Mouse (Mus musculus) cerebellum, postnatal 25 days (tissue): ENCODE results near the gene Ufc1.

Source experiments
- DNase-seq, 2 experiments: peaks; one replicate each; pipeline ENCODE4 v3.0.0; 2021; ENCODE audit warnings: mixed read lengths in 2 of 2

The Ufc1 gene

DNA sequence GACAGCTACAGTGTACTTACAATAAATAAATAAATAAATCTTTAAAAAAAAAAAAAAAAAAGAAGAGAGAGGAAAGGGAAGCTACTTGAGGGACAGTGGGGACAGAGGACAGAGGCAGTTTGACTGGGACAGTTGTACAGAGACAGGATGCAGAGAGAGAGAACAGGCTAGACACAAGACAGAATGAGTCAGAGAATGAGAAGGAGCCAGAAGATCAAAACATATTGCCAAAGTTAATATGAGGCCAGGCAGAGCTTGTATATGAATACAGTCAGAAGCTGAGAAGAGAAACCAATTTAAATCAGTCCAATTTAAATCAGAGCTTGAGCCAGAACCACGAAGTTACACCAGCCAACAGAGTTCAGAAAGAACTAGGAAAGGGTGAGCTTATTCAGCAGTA is 26.5 kb downstream of the Ufc1 start:
- no peak for DNase-seq

DNA sequence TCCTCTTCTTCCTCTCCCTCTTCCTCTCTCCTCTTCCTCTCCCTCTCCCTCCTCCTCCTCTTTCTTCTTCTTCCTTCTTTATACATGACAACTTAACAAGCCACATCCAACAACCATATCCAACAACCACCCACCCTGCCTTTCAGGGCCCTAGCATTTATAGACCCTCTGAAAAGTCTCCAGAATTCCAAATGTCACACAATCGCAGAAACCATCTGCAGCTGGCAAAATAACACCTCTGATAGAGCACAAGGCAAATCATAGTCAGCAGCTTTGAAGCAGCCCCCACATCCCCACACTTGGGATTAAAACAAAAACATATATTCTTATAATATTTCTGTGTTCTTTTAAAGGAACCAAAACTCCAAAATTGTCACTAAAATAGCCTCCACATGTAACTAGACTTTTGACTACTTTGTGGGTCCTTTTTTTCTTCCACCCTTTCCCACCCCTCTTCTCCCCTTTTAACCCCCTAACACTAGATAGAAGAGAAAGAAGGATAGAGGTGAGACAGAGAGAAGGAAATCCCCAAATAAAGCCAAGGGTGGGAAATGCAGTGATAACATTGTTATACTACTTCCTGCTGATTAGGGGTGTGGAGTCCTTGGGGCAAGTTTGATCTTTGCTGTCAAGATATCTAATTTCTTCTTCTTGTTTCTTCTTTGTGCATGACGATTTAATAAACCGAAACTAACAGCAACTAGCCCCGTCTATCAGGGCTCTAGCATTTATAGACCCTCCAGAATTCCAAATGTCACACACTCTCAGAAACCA is 28.7 kb downstream of the Ufc1 start:
- no peak for DNase-seq

DNA sequence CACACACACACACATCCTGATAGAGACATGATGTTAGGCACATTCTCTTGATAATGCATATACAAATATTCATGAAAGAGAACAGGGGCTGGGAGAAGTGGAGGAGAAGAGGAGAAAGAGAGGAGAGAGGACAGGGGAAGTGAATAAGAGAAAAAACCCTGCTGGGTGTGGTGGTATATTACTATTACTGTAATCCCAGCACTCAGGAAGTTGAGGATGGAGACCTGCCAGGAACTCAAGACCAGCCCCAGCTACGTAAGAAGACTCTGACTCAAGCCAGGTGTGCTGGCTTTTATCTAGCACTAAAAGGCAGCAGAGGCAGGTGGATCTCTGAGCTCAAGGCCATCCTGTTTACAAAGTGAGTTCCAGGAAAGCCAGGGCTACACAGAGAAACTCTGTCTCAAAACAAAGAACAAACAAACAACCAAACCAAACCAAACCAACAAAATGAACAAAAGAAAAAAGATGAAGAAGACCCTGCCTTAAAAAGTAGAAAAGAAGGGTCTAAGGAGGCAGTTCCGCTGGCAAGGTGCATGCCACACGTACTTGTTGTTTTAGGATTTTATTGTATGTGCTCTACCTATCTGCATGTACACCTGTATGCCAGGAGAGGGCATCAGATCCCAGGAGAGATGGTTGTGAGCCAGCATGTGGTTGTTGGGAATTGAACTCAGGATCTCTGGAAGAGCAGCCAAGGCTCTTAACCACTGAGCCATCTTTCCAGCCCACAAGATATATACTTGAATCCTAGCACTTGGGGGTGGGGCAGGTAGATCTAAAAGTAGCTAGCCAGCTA is 31.0 kb downstream of the Ufc1 start:
- no peak for DNase-seq

DNA sequence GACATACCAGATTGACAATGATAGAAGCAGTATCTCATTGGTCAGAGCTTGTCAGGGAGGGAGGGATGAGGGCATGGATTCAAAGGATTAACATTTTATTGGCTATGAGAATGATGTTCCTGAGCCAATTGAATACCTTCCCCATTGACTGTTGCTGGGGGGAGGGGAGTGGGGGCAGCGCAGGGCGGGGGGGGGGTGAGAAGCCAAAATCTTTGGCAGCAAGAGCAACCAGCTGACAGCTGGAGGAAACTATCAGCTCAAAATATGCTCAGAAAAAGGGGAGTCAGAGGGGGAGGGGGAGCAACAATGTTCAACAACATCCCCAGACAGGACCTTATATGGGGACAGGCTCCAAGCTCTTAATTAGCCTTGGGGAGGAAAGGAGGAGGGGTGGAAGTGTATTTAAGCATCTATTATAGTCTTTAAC is 31.6 kb downstream of the Ufc1 start:
- no peak for DNase-seq

DNA sequence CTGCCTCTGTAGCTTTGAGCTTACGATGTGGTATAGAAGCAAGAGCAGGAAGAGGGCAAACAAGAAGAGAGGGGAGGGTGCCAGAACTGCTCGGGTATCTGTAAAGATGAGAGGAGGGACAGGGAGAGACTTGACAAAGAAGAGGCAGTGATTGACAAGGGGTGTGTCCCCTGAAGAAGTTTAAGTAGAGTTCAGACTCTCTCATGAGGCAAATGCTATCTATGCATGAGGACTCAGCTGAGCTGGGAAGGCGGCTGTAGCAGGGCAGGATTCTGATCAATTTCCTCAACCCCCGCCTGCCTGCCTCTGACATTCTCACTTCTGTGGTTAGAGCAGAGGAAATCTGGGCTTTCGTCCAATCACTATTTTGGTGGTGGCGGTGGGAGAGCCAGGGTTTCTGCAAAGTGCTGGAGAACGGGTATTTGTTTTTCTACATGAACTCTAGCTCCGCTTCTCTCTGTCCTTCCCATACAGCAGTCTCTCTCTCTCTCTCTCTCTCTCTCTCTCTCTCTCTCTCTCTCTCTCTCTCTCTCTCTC is 32.2 kb downstream of the Ufc1 start:
- peak; percentile 55 to 61 for DNase-seq

DNA sequence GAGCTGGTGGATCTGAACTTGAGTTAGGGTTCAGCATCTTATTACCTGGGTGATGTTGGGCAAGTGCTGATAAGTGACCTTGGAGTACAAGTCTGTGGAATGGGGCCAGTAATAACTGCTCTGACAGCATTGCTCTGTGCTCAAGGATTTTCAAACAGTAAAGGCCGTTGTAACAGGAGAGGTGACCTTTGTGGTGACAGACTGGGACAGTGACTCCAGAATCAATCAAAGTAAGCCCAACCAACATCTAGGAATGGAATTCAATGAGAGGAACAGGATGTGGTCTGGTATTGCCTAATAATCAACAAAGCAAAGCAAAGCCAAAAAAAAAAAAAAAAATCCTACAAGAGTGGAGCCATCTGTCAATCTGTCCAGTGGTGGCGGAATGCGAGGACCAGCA is 34.5 kb downstream of the Ufc1 start:
- DNase-seq = no peak

DNA sequence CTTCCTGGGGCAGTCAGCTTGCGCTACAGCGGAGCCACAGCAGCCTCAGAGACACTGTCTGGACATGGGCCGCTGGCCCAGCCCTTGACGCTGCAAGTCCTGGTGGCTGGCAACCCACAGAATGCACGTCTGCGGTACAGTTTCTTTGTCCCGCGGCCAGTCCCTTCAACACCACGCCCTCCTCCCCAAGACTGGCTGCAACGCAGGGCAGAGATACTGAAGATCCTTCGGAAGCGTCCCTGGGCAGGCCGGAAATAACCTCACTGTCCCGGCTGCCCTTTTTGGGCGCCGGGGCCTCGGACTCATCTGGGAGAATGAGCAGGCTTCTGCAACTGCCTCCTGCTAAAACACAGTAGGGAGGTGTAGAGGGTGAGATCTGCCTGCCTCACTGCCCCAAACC is 35.9 kb downstream of the Ufc1 start:
- DNase-seq = no peak

DNA sequence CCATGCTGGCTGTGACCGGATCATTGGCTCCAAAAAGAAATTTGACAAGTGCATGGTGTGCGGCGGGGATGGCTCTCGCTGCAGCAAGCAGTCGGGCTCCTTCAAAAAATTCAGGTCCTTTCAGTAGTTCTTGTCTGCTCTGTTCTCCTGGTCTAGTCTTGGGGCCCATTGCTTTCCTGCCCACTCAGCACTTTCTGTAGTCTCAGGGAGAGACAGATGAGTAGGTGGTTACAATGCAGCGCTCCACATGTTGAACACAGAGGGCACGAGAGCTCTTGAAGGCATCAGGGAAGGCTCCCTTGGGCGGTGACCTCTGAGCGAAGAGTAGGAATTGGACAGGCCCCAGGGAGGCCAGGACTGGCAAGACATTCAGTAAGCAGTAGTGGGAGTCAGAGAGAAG is 37.0 kb downstream of the Ufc1 start:
- DNase-seq = no peak

DNA sequence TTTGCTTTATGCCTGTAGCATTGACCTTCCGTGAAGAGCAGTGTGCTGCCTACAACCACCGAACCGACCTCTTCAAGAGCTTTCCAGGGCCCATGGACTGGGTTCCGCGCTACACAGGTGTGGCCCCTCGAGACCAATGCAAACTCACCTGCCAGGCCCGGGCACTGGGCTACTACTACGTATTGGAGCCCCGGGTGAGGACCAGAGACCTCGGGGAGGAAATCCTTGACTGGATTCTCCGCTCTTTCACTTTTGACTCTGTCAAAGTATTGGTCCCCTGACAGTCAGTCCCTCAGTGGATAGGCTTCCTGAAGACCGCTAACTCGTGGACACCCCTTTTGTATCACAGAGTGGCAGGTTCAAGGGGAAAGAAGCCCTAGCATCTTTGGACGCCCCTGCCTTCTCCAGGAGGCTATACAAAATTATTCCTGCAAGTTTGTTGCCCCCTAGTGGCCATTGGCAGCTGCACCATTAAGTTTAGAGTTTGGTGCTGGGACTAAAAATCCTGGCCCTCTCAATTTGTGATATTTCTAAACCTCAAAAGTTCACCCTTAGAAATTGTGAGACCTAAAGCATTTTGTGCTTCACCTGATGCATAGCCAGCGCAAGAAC is 37.8 kb downstream of the Ufc1 start:
- DNase-seq = peak; percentile 63 to 76

DNA sequence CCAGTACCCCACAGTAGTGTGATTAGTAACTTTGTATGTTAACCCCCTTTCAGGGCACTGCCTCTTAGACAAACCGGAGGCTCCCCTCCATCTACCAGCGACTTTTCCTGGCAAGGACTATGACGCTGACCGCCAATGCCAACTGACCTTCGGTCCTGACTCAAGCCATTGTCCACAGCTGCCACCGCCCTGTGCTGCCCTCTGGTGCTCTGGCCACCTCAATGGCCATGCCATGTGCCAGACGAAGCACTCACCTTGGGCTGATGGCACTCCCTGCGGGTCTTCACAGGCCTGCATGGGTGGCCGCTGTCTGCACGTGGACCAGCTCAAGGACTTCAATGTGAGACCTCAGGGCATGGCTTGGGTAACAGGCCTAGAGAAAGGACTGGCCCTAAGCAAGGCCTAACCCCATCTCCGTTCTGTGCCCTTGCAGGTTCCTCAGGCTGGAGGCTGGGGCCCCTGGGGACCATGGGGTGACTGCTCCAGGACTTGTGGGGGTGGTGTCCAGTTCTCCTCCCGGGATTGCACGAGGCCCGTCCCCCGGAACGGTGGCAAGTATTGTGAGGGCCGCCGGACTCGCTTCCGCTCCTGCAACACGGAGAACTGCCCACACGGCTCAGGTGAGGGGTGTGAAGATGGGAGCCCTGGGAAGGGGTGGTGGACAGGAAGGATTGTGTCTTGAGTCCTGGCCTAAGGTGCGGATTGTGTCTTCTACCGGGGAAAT is 38.6 kb downstream of the Ufc1 start:
- no peak for DNase-seq

DNA sequence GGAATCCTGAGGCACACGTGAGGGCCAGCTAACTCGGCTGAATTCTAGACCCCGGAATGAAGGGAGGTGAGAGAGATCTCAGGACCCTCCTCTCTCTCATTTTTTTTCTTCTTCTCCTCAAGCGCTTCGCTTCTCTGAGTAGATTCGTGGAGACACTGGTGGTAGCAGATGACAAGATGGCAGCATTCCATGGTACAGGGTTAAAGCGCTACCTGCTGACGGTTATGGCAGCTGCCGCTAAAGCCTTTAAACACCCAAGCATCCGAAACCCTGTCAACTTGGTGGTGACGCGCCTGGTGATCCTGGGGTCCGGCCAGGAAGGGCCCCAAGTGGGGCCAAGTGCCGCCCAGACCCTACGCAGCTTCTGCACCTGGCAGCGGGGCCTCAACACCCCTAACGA is 42.4 kb downstream of the Ufc1 start:
- no peak for DNase-seq

DNA sequence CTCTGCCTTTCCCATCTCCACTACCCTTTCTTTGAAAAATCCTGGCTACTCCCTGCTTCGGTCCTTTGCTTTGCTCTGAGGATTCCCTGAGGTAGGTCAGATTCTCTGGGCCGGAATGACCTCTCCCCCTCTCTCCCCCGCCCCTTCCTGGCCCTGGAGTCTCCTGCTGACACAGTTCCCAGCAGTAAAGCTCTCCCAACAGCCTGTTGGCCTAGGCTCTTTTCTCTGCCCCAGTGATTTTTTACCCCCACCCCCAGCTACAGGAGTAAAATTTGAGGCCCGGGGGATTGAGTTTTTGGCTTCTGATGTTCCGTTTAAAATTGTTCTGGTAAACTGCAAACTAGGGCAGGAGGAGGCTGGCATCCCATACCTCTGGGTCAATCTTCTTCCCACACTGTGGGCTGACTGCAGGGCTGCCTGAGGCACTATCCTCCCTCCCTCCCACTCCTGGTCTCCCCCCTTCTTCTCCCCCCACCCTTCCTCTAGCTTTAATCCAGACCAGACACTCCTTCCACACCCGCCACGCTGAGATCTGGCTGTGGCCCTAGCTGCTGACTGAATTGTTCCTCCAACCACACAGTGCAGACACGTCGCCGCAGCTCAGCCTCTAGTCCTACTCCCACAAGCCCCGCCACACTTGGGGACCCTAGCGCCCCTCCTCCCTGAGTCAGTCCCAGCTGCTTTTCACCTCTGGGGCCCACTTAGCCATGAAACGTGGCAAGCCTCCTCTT is 43.1 kb downstream of the Ufc1 start:
- peak in 1 of 2 experiments; percentile 36 for DNase-seq

DNA sequence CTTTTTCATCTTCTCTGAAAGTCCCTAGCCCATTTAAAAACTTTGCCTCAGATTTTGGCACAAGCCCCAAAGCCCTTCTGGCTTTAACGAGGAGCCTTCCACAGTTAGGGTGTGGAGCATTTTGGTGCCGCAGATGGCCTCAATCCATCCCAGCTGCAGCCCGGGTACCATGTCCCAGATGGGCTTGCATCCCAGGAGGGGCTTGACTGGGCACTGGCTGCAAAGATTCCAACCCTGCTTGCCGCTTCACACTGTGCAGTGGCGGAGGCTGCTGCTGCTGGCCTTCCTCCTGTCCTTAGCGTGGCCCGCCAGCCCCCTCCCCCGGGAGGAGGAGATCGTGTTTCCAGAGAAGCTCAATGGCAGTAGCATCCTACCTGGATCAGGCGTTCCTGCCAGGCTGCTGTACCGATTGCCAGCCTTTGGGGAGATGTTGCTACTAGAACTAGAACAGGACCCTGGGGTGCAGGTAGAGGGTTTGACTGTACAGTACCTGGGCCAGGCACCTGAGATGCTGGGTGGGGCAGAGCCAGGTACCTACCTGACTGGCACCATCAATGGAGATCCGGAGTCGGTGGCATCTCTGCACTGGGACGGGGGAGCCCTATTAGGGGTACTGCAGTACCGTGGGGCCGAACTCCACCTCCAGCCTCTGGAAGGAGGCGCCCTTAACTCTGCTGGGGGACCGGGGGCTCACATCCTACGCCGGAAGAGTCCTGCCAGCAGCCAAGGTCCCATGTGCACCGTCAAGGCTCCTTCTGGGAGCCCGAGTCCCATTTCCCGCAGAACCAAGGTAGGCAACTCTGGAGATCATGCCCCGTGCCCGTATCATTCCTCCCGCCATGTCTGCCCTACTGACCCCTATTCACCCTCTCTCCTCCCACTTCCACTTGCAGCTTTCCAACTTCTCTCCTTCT is 43.9 kb downstream of the Ufc1 start, which contains the start of gene Ndufs2:
TSS of gene Ndufs2 (minus strand) at position 709 of the 914 bp plus-strand sequence.
- peak in 1 of 2 experiments; percentile 30 for DNase-seq

DNA sequence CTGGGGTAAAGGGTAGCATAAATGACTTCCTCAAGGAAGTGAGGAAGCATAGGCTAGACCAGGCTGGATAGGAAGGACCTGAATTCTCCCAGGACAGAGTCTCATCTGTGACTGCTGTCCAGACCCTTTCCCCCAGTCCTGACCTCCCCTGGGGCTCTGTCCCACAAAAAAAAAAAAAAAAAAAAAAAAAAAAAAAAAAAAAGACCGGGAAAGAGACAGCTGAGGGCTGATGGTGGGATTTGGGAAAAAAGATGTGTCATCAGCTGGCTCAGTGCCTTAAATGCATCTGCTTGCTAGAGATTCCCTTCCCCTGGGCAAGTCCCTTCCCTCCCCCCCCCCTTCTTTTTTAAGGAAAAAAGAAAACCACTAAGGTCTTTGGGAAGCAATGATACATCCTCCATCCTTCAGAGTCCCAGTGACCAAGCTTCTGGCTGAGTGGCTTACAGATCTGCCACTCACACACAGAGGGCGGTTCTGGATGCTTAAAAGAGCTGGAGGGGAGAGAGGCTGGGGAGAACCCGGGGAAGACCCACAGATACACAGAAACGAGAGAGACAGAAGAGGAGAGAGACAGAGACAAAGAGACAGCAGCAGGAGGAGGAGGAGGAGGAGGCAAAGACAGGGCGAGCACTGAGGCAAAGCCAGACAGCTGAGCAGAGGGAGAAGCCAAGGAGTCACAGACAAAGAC is 44.8 kb downstream of the Ufc1 start, which contains the start of gene Adamts4:
TSS of gene Adamts4 (plus strand) at position 509 of the 688 bp plus-strand sequence.
- peak; percentile 47 to 58 for DNase-seq

DNA sequence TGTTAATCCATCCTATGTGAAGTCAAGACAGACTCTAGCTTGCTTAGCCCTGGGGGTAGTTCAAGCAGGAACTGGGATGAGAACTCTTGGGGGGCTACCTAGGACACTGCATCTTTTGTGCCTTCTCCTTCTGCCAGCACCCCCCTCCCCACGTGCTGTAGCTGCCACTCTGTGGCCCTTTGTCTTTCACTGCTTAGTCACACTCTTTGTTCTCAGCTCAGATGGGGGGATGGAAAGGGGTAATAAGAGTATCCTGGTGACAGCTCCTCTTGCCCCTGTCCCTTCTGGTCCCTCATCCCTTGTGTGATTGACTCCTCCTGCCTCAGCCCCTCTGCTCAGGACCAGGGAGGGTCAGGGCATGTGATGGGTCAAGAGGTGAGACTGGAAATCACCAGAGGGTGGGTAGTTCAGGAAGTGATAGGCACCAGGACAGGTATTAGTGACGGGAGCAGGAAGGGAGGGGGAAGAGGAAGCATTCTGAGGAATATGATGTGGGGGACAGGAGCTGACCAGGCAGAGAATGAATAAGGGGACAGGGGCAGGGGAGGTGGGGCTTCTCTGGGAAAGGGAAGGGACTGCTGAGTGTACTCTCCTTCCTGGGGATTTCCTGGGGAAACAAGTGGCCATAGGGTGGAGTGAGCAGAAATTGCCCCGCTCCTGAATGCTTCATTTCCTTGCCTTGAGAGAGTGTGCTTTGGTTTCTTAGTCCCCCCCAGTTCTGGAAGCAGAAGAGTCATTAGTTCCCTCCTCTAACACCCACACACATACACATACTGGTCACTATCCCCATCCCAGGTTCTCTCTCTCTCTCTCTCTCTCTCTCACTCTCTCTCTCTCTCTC is 46.2 kb downstream of the Ufc1 start:
- no peak for DNase-seq

DNA sequence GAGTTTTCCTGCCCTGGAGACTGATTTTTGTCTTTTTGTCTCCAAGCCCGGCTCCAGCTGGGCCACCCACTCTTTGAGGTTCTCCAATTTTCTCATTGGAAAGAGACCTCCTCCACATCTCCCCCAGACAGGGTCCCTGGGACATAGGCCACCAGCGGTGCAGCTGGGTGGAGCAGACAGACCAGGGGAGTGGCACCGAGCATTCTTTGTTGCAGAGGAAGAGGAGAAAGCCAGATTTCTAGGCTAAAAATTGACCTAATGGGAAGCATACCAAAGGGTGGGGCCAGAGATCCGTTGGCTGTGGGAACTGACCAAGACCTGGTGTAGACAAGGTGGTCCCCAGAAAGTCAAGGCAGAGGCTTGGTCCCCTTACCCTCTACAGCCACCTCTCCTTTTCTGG is 46.9 kb downstream of the Ufc1 start:
- DNase-seq = no peak

DNA sequence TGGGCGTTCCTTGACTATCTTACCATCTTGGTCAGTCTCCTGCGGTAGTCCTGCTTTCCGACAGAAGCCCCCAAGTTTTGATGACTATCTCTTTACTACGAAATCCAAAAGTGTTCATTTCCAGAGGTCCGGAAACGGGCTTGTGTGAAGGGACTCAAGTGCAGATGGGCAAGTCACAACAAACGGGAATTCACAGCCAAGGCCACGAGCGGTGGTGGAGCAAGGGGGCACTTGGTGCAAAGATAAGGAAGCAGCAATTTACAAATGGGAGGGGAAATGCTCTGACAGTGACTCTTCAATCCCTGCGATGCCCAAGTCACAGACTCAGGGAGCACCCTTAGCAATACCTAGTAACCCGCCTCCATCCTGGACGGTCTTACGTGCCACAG is 47.4 kb downstream of the Ufc1 start:
- DNase-seq = no peak

DNA sequence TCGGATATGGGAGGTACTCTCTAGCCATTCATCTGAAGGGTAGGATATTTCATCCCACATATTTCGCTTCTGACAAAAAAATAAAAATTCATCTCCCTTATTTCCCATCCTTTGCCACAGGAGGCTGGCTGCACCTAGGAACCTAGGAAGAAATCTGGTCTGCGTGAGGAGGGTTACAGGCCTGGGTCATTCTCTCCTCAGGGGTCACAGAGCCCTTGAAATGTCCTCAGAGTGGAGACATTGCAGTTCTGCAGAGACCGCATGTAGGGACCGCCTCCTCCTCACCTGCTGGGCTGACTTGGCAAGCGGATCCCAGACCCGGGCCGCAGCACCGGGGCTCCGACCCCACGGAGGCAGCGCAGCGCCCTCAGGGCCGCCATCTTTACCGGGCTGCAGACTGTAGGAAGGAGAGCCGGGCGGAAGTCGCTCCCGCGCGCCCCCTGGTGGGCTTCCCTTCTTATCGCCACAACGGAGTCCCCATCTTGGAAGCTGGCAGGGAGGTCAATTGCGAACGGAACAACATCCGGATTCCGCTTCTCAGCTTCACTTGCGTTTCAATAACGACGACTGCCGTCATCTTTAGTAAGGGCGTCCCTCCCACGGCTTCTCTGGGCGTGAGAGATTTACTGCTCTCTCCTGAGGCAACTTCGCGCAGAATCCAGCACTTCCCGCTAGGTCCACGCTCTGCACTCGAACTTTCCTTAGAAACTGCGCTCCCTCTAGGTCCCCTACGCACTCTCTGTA is 47.9 kb downstream of the Ufc1 start:
- peak; percentile 99 for DNase-seq
